Comparison of ENCODE assay signal across 31 mouse cellular contexts in genomic region chr2:44352885-44353284, GRCm38 (mm10).
A peak's percentile ranks its signal among the peaks of the same experiment; 100 is the strongest.
DNase-seq lines count a peak whose midpoint lies in the region; ATAC-seq and TF ChIP-seq lines count a peak whose summit lies in the region.
"Had no signal": no experiment of that assay in that cellular context is flagged by ENCODE, and none has a peak within 500 bp of the region (broad histone marks: within the 10 kb centered on the region; RNA-seq: fewer than 3 reads in every experiment).

No protein-coding gene starts in this region.

- no peak for TF ChIP-seq CTCF in liver, postnatal 0 days (IDR thresholded peaks at IDR 0.05; ENCODE audit: low read depth)

- H3K4me2 ChIP-seq in liver, postnatal 0 days (ENCODE audit: low read depth, low read length): no peak overlapping the region
- no peak overlapping the region for H3K4me2 ChIP-seq in liver, embryonic 13.5 days
- H3K4me2 ChIP-seq: embryonic facial prominence, embryonic 15.5 days; forebrain, embryonic 12.5 days; hindbrain, embryonic 15.5 days; kidney, embryonic 15.5 days; limb, embryonic 12.5 days; liver, embryonic 15.5 days; lung, embryonic 15.5 days; neural tube, embryonic 12.5 days had no signal

- no peaks in the 10 kb centered on the region for H3K36me3 ChIP-seq in liver, postnatal 0 days (replicated peaks; ENCODE audit: insufficient read depth, low read length)
- no peaks in the 10 kb centered on the region for H3K36me3 ChIP-seq in liver, embryonic 13.5 days
- H3K36me3 ChIP-seq: embryonic facial prominence, embryonic 10.5 days; embryonic facial prominence, embryonic 15.5 days; forebrain, embryonic 12.5 days; hindbrain, embryonic 10.5 days; hindbrain, embryonic 15.5 days; kidney, embryonic 15.5 days; limb, embryonic 12.5 days; liver, embryonic 15.5 days; lung, embryonic 15.5 days; midbrain, embryonic 10.5 days; neural tube, embryonic 12.5 days had no signal

- H3K4me3 ChIP-seq in liver, postnatal 0 days (ENCODE audit: low read depth, low read length): no peak overlapping the region
- no peak overlapping the region for H3K4me3 ChIP-seq in liver, embryonic 13.5 days (replicated peaks)
- H3K4me3 ChIP-seq: embryonic facial prominence, embryonic 10.5 days; embryonic facial prominence, embryonic 15.5 days; forebrain, embryonic 12.5 days; hindbrain, embryonic 10.5 days; hindbrain, embryonic 15.5 days; kidney, embryonic 15.5 days; left cerebral cortex, adult 2 months; limb, embryonic 12.5 days; liver, embryonic 15.5 days; lung, embryonic 15.5 days; midbrain, embryonic 10.5 days; myocyte; neural tube, embryonic 12.5 days had no signal

- TF ChIP-seq EP300 in liver, postnatal 0 days (IDR thresholded peaks at IDR 0.05; ENCODE audit: low read depth): no peak

- no peaks in the 10 kb centered on the region for H3K9me3 ChIP-seq in liver, postnatal 0 days (ENCODE audit: low read length)
- no peaks in the 10 kb centered on the region for H3K9me3 ChIP-seq in liver, embryonic 13.5 days (replicated peaks)
- H3K9me3 ChIP-seq: embryonic facial prominence, embryonic 10.5 days; embryonic facial prominence, embryonic 15.5 days; forebrain, embryonic 12.5 days; hindbrain, embryonic 10.5 days; hindbrain, embryonic 15.5 days; kidney, embryonic 15.5 days; limb, embryonic 12.5 days; liver, embryonic 15.5 days; lung, embryonic 15.5 days; midbrain, embryonic 10.5 days; neural tube, embryonic 12.5 days had no signal

- no peak overlapping the region for H3K27ac ChIP-seq in liver, postnatal 0 days (ENCODE audit: low read depth)
- no peak overlapping the region for H3K27ac ChIP-seq in liver, embryonic 13.5 days
- H3K27ac ChIP-seq: embryonic facial prominence, embryonic 10.5 days; embryonic facial prominence, embryonic 15.5 days; forebrain, embryonic 12.5 days; hindbrain, embryonic 10.5 days; hindbrain, embryonic 15.5 days; kidney, embryonic 15.5 days; left cerebral cortex, adult 2 months; limb, embryonic 12.5 days; liver, embryonic 15.5 days; lung, embryonic 15.5 days; midbrain, embryonic 10.5 days; neural tube, embryonic 12.5 days had no signal

- no peak overlapping the region for H3K9ac ChIP-seq in liver, postnatal 0 days (replicated peaks)
- no peak overlapping the region for H3K9ac ChIP-seq in liver, embryonic 13.5 days
- H3K9ac ChIP-seq: embryonic facial prominence, embryonic 15.5 days; forebrain, embryonic 12.5 days; forebrain, postnatal 0 days; hindbrain, embryonic 15.5 days; kidney, embryonic 15.5 days; limb, embryonic 12.5 days; liver, embryonic 15.5 days; lung, embryonic 15.5 days; neural tube, embryonic 12.5 days had no signal

- no peaks in the 10 kb centered on the region for H3K27me3 ChIP-seq in liver, postnatal 0 days (ENCODE audit: insufficient read depth, low read length)
- no peaks in the 10 kb centered on the region for H3K27me3 ChIP-seq in liver, embryonic 13.5 days
- H3K27me3 ChIP-seq: embryonic facial prominence, embryonic 15.5 days; hindbrain, embryonic 15.5 days; kidney, embryonic 15.5 days; limb, embryonic 12.5 days; liver, embryonic 15.5 days; lung, embryonic 15.5 days; neural tube, embryonic 12.5 days had no signal

- peak; percentile 7 for DNase-seq in liver
- DNase-seq in liver, postnatal 0 days: no peak
- DNase-seq in c-Kit-positive CD71-positive TER-119-negative erythroid progenitor cells, embryonic 14.5 days (ENCODE audit: low read depth): peak; percentile 16
- DNase-seq in liver, embryonic 13.5 days: no peak
- DNase-seq in ovary, postnatal 36 days (ENCODE audit: low spot score): no peak
- no peak for DNase-seq in ovary, postnatal 10 days (ENCODE audit: low spot score)
- no peak for DNase-seq in adrenal gland, postnatal 14 days
- DNase-seq: adrenal gland, postnatal 10 days; cerebellum, adult 11-12 months; cerebellum, adult 9-11 months; heart, postnatal 14 days; kidney, adult 18-20 months; kidney, postnatal 25 days; lung, postnatal 36 days; spleen, adult 18-20 months; thymus, adult 18-20 months; thymus, postnatal 25 days had no signal

- no peaks in the 10 kb centered on the region for H3K4me1 ChIP-seq in liver, postnatal 0 days (ENCODE audit: insufficient read depth)
- peaks cover 3% of the 10 kb centered on the region; the same call in 1 of the 2 replicates for H3K4me1 ChIP-seq in liver, embryonic 13.5 days (replicated peaks)
- H3K4me1 ChIP-seq: forebrain, embryonic 12.5 days; hindbrain, embryonic 15.5 days; liver, embryonic 15.5 days; midbrain, embryonic 10.5 days; neural tube, embryonic 12.5 days had no signal

- no peak for ATAC-seq in liver, postnatal 0 days
- peak; percentile 72; the same call in 1 of the 2 replicates for ATAC-seq in liver, embryonic 13.5 days (ENCODE audit: low read depth)
- ATAC-seq: forebrain, postnatal 0 days had no signal

- WGBS in liver, postnatal 0 days (ENCODE audit: insufficient replicate concordance): 35% methylated on average over 7 of the region's 7 CpGs
- 17% methylated on average over 7 of the region's 7 CpGs for WGBS in liver, embryonic 13.5 days (ENCODE audit: insufficient replicate concordance)

Comparison
In these comparisons a context has a peak if more than half of its experiments do, and no peak if none do; other contexts are left out.
1. DNase-seq: peak in liver (single experiment) and c-Kit-positive CD71-positive TER-119-negative erythroid progenitor cells, embryonic 14.5 days (single experiment); none in liver, postnatal 0 days (single experiment), liver, embryonic 13.5 days (single experiment), ovary, postnatal 36 days (single experiment), ovary, postnatal 10 days (single experiment) and adrenal gland, postnatal 14 days (single experiment).